Mouse (Mus musculus) kidney, adult 2 months (tissue): ENCODE results near the gene Rpl5.

Source experiments
- CTCF ChIP-seq: fragments of 200-500 bp; conservative IDR thresholded peaks from 2 replicates; pipeline ENCODE4 v1.5.1; 2011; ENCODE audit warnings: low read depth, mild to moderate bottlenecking, control low read depth, low read length, moderate library complexity, mixed read lengths; ENCODE audit not compliant: insufficient read depth, insufficient read length
- POLR2A ChIP-seq: fragments of 200-500 bp; IDR thresholded peaks from one replicate; pipeline ENCODE4 v1.6.1; 2011; ENCODE audit warnings: low read depth, low read length, control low read depth

GRCm38 (mm10) chr5:107873330-107873729 lies 27.0 kb upstream of the Rpl5 start:
- TF ChIP-seq CTCF (no peak), POLR2A (no peak)
